Mouse (Mus musculus) midbrain, embryonic 15.5 days (tissue): Measurements from ENCODE around the gene Appl1. TPM values are rescaled to one million over a fixed set of nuclear protein-coding genes. Genes with fewer than 3 reads are reported as not detected.
"Not testable (repeated sequence)": the region's sequence is repeated elsewhere in the genome, so short reads cannot be mapped to it uniquely, and the experiment has no call there.

Experiments
- ATAC-seq: fragments of 200-750 bp; cut with Nextera tagmentation; replicated peaks from 2 replicates; pipeline ENCODE4 v1.8.0; 2017; ENCODE audit warnings: moderate TSS enrichment
- H3K27ac ChIP-seq: fragments of 300-500 bp; sonication (generic); 2 replicates; pipeline ENCODE4 v1.5.1; 2015; ENCODE audit warnings: mild to moderate bottlenecking, inconsistent platforms
- H3K27me3 ChIP-seq: fragments of 300-500 bp; sonication (generic); replicated peaks from 2 replicates; pipeline ENCODE4 v1.6.1; 2015; ENCODE audit warnings: inconsistent platforms
- H3K36me3 ChIP-seq: fragments of 300-500 bp; sonication (generic); replicated peaks from 2 replicates; pipeline ENCODE4 v1.6.1; 2015; ENCODE audit warnings: inconsistent platforms
- H3K4me1 ChIP-seq: fragments of 300-500 bp; sonication (generic); 2 replicates; pipeline ENCODE4 v1.6.1; 2015; ENCODE audit warnings: inconsistent platforms
- H3K4me2 ChIP-seq: fragments of 300-500 bp; sonication (generic); 2 replicates; pipeline ENCODE4 v1.6.1; 2015; ENCODE audit warnings: inconsistent platforms, mild to moderate bottlenecking, moderate library complexity
- H3K4me3 ChIP-seq: fragments of 300-500 bp; sonication (generic); 2 replicates; pipeline ENCODE4 v1.5.1; 2015; ENCODE audit warnings: mild to moderate bottlenecking, inconsistent platforms
- H3K9ac ChIP-seq: fragments of 300-500 bp; sonication (generic); 2 replicates; pipeline ENCODE4 v1.6.1; 2015; ENCODE audit warnings: mild to moderate bottlenecking, inconsistent platforms
- H3K9me3 ChIP-seq: fragments of 300-500 bp; sonication (generic); 2 replicates; pipeline ENCODE4 v1.6.1; 2016; ENCODE audit warnings: inconsistent platforms
- WGBS: fragments of 180-500 bp; shearing (Covaris S2); methylation state at CpG from one replicate; pipeline ENCODE4 v1.1.7; 2015; ENCODE audit warnings: mixed read lengths; 5-methylcytosine and 5-hydroxymethylcytosine counted together
- polyA plus RNA-seq: library from polyadenylated mRNA; unstranded; fragments of >200 nt; fragmentation: Nextera tagmentation; extraction: Ambion mirVana; gene quantifications from 2 replicates; pipeline ENCODE4 v1.2.1, GENCODE M21; 2015

Gene Appl1
- polyA plus RNA-seq, 1 experiment from 2014 or later: 55.8 TPM

DNA sequence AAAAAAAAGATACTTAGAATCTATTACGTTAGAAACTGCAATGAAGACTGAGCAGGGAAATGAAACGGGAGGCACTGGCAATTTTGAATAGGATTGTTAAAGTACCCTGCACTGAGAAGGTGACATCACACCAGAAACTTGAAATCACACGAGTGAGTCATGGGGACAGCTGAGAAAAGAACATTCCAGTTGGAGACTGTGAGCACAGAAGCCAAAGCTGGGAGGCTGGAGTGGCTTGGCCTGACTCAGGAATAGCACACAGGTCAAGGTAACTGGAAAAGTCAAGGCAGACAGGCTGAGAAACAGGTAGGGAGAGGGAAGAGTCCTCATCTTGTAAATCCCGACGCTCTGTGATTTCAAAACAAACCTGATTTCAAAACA, 11.1 kb upstream of the Appl1 start:
- 82% methylated on average over 5 of the region's 5 CpGs for whole genome bisulfite sequencing
- no peak overlapping the region for H3K27ac ChIP-seq
- peaks cover 4% of the 10 kb centered on the region; the same call in 1 of the 2 replicates for H3K9me3 ChIP-seq
- H3K4me3 ChIP-seq: no peak overlapping the region
- no peaks in the 10 kb centered on the region for H3K36me3 ChIP-seq
- no peak overlapping the region for H3K9ac ChIP-seq
- H3K4me2 ChIP-seq: no peak overlapping the region
- peaks cover 2% of the 10 kb centered on the region for H3K4me1 ChIP-seq
- H3K27me3 ChIP-seq: no peaks in the 10 kb centered on the region
- no peak for ATAC-seq

DNA sequence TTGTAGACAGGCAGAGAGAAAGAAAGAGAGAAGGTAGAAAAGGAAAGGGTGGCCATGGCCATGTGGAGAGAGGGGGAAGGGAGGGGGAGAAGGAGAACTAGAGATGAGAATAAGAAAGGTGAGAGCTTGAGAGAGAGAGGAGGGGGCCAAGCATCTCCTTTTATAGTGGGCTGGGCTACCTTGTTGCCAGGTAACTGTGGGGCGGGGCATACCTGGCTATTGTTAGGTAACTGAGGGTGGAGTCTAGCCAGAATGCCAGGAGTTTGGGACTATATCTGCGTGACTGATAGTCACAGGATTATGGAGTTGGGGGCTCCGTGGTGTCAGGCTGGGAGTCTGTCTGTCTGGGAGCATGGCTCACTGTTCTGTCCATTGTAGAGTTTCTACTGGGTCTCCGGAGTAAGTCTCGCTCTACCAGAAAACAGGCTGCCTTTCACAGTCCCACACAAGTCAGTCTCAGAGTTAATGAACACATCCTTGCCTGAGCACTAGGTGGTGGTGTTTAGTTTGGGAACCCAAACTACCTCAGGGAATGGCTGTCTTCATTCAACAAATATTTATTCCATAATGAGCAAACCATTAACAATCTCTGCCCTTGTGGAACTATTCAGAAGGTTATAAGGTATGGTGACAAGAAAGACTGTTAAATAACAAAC, 10.6 kb upstream of the Appl1 start:
- no peak overlapping the region for H3K4me2 ChIP-seq
- no peak overlapping the region for H3K27ac ChIP-seq
- H3K36me3 ChIP-seq: no peaks in the 10 kb centered on the region
- WGBS: 63% methylated on average over 5 of the region's 5 CpGs
- no peak overlapping the region for H3K9ac ChIP-seq
- peaks cover 8% of the 10 kb centered on the region for H3K4me1 ChIP-seq
- H3K9me3 ChIP-seq: peaks cover 4% of the 10 kb centered on the region; the same call in 1 of the 2 replicates
- no peak overlapping the region for H3K4me3 ChIP-seq
- no peak for ATAC-seq
- H3K27me3 ChIP-seq: no peaks in the 10 kb centered on the region

- Histone ChIP-seq H3K4me2 (no peak overlapping the region), H3K27me3 (no peaks in the 10 kb centered on the region), H3K4me3 (no peak overlapping the region), H3K4me1 (peaks cover 12% of the 10 kb centered on the region), H3K36me3 (no peaks in the 10 kb centered on the region), H3K9me3 (peaks cover 4% of the 10 kb centered on the region; the same call in 1 of the 2 replicates), H3K9ac (no peak overlapping the region), H3K27ac (no peak overlapping the region)
- WGBS: 95% methylated on average over 8 of the region's 8 CpGs
- ATAC-seq: no peak
Observed at GRCm38 (mm10) chr14:26981021-26981420, 10.0 kb upstream of the Appl1 start.

DNA sequence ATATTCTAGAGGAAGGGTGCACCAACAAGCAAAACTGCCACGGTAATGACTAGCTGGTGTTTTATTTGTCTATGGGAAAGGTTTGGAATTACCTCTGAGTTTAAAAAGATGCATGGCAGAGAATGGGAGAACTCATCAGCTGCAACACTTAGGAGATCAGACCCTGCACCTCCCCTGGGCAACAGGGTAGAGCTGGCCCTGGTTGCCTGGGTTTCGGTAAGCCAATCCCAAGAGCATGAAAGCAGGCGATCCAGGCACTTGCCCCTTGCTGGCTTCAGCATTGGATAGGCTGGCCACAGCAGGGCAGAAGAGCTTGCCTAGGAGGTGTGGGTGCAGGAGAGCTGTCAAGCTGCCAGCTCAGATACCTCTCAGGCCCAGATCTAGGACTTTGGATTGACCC, 8.8 kb upstream of the Appl1 start:
- no peaks in the 10 kb centered on the region for H3K27me3 ChIP-seq
- H3K9me3 ChIP-seq: peaks cover 4% of the 10 kb centered on the region; the same call in 1 of the 2 replicates
- no peak overlapping the region for H3K4me2 ChIP-seq
- whole genome bisulfite sequencing: 80% methylated on average over 3 of the region's 3 CpGs
- no peak overlapping the region for H3K27ac ChIP-seq
- H3K36me3 ChIP-seq: no peaks in the 10 kb centered on the region
- peaks cover 12% of the 10 kb centered on the region for H3K4me1 ChIP-seq
- no peak overlapping the region for H3K4me3 ChIP-seq
- H3K9ac ChIP-seq: no peak overlapping the region
- no peak for ATAC-seq

GRCm38 (mm10) chr14:26977500-26977899, 6.5 kb upstream of the Appl1 start:
- 40% methylated on average over 2 of the region's 2 CpGs for WGBS
- no peak overlapping the region for H3K9ac ChIP-seq

GRCm38 (mm10) chr14:26976212-26976611, 5.2 kb upstream of the Appl1 start:
- no peak overlapping the region for H3K9ac ChIP-seq
- ATAC-seq: no peak
- H3K4me1 ChIP-seq: peaks cover 12% of the 10 kb centered on the region
- H3K4me2 ChIP-seq: no peak overlapping the region; the same call in 1 of the 2 replicates
- peaks cover 4% of the 10 kb centered on the region; the same call in 1 of the 2 replicates for H3K9me3 ChIP-seq
- no peaks in the 10 kb centered on the region for H3K27me3 ChIP-seq
- H3K4me3 ChIP-seq: no peak overlapping the region
- WGBS: 29% methylated on average over 7 of the region's 7 CpGs
- H3K36me3 ChIP-seq: no peaks in the 10 kb centered on the region
- H3K27ac ChIP-seq: no peak overlapping the region

More at GRCm38 (mm10) chr14:26977500-26977899, 6.5 kb upstream of the Appl1 start:
- H3K4me1 ChIP-seq: peaks cover 12% of the 10 kb centered on the region
- no peak overlapping the region for H3K27ac ChIP-seq
- no peaks in the 10 kb centered on the region for H3K36me3 ChIP-seq
- no peak overlapping the region for H3K4me3 ChIP-seq
- H3K27me3 ChIP-seq: no peaks in the 10 kb centered on the region
- H3K4me2 ChIP-seq: no peak overlapping the region
- no peak for ATAC-seq
- peaks cover 4% of the 10 kb centered on the region; the same call in 1 of the 2 replicates for H3K9me3 ChIP-seq

DNA sequence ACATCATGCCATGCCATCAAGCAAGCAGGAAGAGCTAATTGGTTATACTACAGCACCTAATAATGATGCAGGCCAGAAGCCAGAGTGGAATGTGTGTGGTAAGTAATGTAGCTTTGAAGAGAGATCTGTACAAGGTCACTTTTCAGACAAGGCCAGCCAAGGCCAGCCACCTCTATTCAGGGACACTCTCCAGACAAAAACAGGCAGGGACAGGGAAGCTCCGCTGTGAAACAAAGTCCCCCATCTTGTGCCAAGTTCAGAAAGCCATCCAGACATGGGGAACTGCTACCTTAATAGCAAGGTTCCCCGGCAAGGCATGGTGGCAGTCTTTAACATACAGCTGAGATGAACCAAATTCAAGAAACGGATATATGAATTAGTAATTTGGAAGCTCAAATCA, 4.5 kb upstream of the Appl1 start:
- Histone ChIP-seq H3K27me3 (no peaks in the 10 kb centered on the region), H3K4me3 (no peak overlapping the region), H3K27ac (no peak overlapping the region), H3K4me1 (peaks cover 15% of the 10 kb centered on the region), H3K9ac (no peak overlapping the region), H3K36me3 (no peaks in the 10 kb centered on the region), H3K4me2 (no peak overlapping the region), H3K9me3 (no peaks in the 10 kb centered on the region)
- no peak for ATAC-seq
- WGBS: 72% methylated on average over 3 of the region's 3 CpGs

GRCm38 (mm10) chr14:26973089-26973488, 2.1 kb upstream of the Appl1 start:
- H3K4me2 ChIP-seq: no peak overlapping the region
- no peaks in the 10 kb centered on the region for H3K36me3 ChIP-seq
- H3K27ac ChIP-seq: no peak overlapping the region
- H3K4me3 ChIP-seq: no peak overlapping the region
- WGBS: 85% methylated on average over 2 of the region's 2 CpGs
- no peak overlapping the region for H3K9ac ChIP-seq
- H3K9me3 ChIP-seq: no peaks in the 10 kb centered on the region
- H3K4me1 ChIP-seq: peaks cover 29% of the 10 kb centered on the region
- H3K27me3 ChIP-seq: no peaks in the 10 kb centered on the region
- ATAC-seq: no peak

DNA sequence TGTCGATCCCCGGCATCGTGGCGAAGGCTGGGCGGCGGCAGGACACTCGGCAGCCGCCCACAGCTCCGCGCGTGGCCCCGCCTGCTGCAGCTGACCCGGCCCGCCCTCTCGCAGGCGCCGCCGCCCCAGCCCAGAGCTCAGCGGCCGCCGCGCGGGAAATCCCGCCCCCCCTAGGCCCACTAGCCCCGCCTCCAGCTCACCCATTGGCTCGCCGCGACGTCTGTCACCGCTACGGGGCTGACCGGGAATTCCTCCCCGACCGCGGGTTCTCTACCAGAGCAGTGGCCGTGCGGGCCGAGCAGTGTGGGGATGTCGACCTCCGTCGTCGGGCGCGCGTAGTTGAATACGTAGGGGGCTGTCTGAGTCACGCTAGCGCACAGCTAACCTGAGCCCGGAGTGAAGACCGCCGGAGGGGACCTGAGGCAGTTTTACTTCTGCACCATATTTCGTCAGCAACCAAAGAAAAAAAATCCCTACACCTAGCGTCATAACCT, 546 bp downstream of the Appl1 start:
- Histone ChIP-seq H3K4me3 (peak overlapping the region; percentile 91), H3K9me3 (no peaks in the 10 kb centered on the region), H3K27ac (peak overlapping the region; percentile 93), H3K36me3 (no peaks in the 10 kb centered on the region), H3K9ac (peak overlapping the region; percentile 88), H3K4me1 (peaks cover 20% of the 10 kb centered on the region), H3K4me2 (peak overlapping the region; percentile 64), H3K27me3 (no peaks in the 10 kb centered on the region)
- peak; percentile 99 for ATAC-seq
- 1% methylated on average over 53 of the region's 53 CpGs for WGBS

GRCm38 (mm10) chr14:26969856-26970407, 1.1 kb downstream of the Appl1 start:
- WGBS: under 1% methylated on average over 62 of the region's 62 CpGs

GRCm38 (mm10) chr14:26969164-26969563, 1.9 kb downstream of the Appl1 start:
- H3K4me2 ChIP-seq: peak overlapping the region; percentile 64
- H3K9ac ChIP-seq: peak overlapping the region; percentile 88
- WGBS: 80% methylated on average over 3 of the region's 3 CpGs
- H3K36me3 ChIP-seq: no peaks in the 10 kb centered on the region
- peak overlapping the region; percentile 91 for H3K4me3 ChIP-seq
- no peak overlapping the region for H3K27ac ChIP-seq
- H3K9me3 ChIP-seq: no peaks in the 10 kb centered on the region
- H3K4me1 ChIP-seq: peaks cover 20% of the 10 kb centered on the region
- ATAC-seq: no peak
- H3K27me3 ChIP-seq: no peaks in the 10 kb centered on the region

More at GRCm38 (mm10) chr14:26969856-26970407, 1.1 kb downstream of the Appl1 start:
- Histone ChIP-seq H3K27me3 (no peaks in the 10 kb centered on the region), H3K36me3 (no peaks in the 10 kb centered on the region), H3K27ac (peak overlapping the region; percentile 93), H3K4me2 (peak overlapping the region; percentile 64), H3K9me3 (no peaks in the 10 kb centered on the region), H3K4me3 (peak overlapping the region; percentile 91), H3K9ac (peak overlapping the region; percentile 88), H3K4me1 (peaks cover 20% of the 10 kb centered on the region)
- ATAC-seq: peak; percentile 79

DNA sequence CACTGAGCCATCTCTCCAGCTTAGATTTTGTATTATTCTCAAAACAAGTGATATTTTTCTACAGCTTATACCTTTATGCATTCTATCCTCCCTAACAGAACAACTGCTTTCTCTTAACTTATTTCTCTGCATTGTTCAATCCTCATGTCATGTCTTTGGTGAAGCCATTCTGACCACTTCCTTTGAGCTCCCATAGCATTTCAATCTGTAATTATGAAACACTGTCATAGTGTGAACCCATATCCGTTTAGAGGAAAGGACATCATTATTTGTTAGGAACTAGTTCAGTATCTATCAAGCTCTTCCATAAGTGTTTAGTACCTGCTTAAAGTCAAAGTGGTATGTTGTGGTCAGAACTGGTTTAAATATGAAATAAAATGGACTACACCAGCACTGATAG, 10.5 kb downstream of the Appl1 start:
- no peak overlapping the region for H3K4me3 ChIP-seq
- WGBS: 91% methylated on average over 1 of the region's 1 CpGs
- H3K27me3 ChIP-seq: no peaks in the 10 kb centered on the region
- H3K27ac ChIP-seq: no peak overlapping the region
- no peak for ATAC-seq
- H3K36me3 ChIP-seq: peaks cover 5% of the 10 kb centered on the region; the same call in 1 of the 2 replicates
- no peak overlapping the region for H3K9ac ChIP-seq
- no peaks in the 10 kb centered on the region for H3K9me3 ChIP-seq
- H3K4me2 ChIP-seq: no peak overlapping the region
- H3K4me1 ChIP-seq: no peaks in the 10 kb centered on the region

GRCm38 (mm10) chr14:26956139-26956538, 14.9 kb downstream of the Appl1 start:
- H3K4me3 ChIP-seq: not testable (repeated sequence)

More at GRCm38 (mm10) chr14:26956139-26956538, 14.9 kb downstream of the Appl1 start:
- H3K9me3 ChIP-seq, H3K4me1 ChIP-seq, H3K36me3 ChIP-seq, ATAC-seq, H3K27ac ChIP-seq, H3K27me3 ChIP-seq, H3K9ac ChIP-seq, H3K4me2 ChIP-seq: not testable (repeated sequence)
- 80% methylated on average over 2 of the region's 2 CpGs for WGBS
